Mouse (Mus musculus) natural killer cell, adult 2 months (primary cell): Measurements from ENCODE around the gene Atat1.
"Not testable (repeated sequence)": the region's sequence is repeated elsewhere in the genome, so short reads cannot be mapped to it uniquely, and the experiment has no call there.

ENCODE experiments used
- DNase-seq, 2 experiments: peaks; one replicate each; pipeline ENCODE4 v3.0.0; 2022; ENCODE audit warnings: low spot score in 2 of 2

The Atat1 gene

GRCm38 (mm10) chr17:35909919-35910369, at the start of gene Atat1:
TSS of gene Atat1 (minus strand) at chr17:35910075.
- DNase-seq = peak; percentile 98

GRCm38 (mm10) chr17:35958533-35959223, 48.8 kb upstream of the Atat1 start:
- DNase-seq = no peak

- DNase-seq = no peak
Observed at GRCm38 (mm10) chr17:35954665-35955064, 44.8 kb upstream of the Atat1 start.

GRCm38 (mm10) chr17:35952559-35952958, 42.7 kb upstream of the Atat1 start:
- DNase-seq = not testable (repeated sequence)

- DNase-seq = not testable (repeated sequence)
Observed at GRCm38 (mm10) chr17:35950946-35951345, 41.1 kb upstream of the Atat1 start.

GRCm38 (mm10) chr17:35939941-35940340, 30.1 kb upstream of the Atat1 start:
- no peak for DNase-seq

GRCm38 (mm10) chr17:35939108-35939507, 29.2 kb upstream of the Atat1 start:
- no peak for DNase-seq

GRCm38 (mm10) chr17:35937700-35938348, 27.9 kb upstream of the Atat1 start:
- DNase-seq = peak; percentile 44 to 58

- not testable (repeated sequence) for DNase-seq
Observed at GRCm38 (mm10) chr17:35935763-35936162, 25.9 kb upstream of the Atat1 start.

GRCm38 (mm10) chr17:35932608-35933007, 22.7 kb upstream of the Atat1 start:
- no peak for DNase-seq

GRCm38 (mm10) chr17:35930627-35931026, 20.8 kb upstream of the Atat1 start:
- no peak for DNase-seq

- no peak for DNase-seq
Observed at GRCm38 (mm10) chr17:35929534-35929933, 19.7 kb upstream of the Atat1 start.

GRCm38 (mm10) chr17:35927471-35927870, 17.6 kb upstream of the Atat1 start:
- DNase-seq = no peak

- no peak for DNase-seq
Observed at GRCm38 (mm10) chr17:35923281-35923680, 13.4 kb upstream of the Atat1 start.

- no peak for DNase-seq
Observed at GRCm38 (mm10) chr17:35922566-35922965, 12.7 kb upstream of the Atat1 start.

GRCm38 (mm10) chr17:35921710-35922109, 11.8 kb upstream of the Atat1 start:
- no peak for DNase-seq

GRCm38 (mm10) chr17:35920862-35921562, 11.1 kb upstream of the Atat1 start:
- DNase-seq = peak in 1 of 2 experiments; percentile 41

- no peak for DNase-seq
Observed at GRCm38 (mm10) chr17:35920384-35920783, 10.5 kb upstream of the Atat1 start.

GRCm38 (mm10) chr17:35919864-35920301, 10.0 kb upstream of the Atat1 start:
- no peak for DNase-seq

- peak; percentile 95 for DNase-seq
Observed at GRCm38 (mm10) chr17:35919060-35919715, 9.3 kb upstream of the Atat1 start.

GRCm38 (mm10) chr17:35918276-35919059, 8.6 kb upstream of the Atat1 start:
- peak; percentile 58 to 63 for DNase-seq
